11 mouse cellular contexts compared by ENCODE assay signal in the genomic region with DNA sequence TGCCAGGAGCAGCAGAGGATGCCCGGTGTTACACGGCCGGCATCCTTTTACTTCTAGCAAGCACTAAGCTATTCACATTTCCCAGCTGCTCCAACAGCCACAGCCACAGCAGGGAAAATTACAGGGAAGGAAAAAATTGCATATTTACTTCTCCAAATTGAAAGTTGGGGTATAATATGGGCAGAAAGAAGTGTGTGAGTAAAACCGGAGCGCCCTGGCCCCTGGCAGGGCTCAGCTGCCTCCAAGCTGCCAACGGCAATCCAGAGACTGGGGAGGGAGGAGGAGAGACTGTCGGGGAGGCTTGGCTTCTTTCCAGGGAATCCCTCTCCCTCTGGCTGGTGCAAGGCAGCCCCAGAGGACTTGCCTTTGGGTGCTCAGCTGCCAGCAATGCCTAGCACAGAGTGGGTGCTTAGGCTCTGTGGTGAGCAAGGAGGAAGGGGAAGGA. TPM values are rescaled to one million over a fixed set of nuclear protein-coding genes. Genes with fewer than 3 reads are reported as not detected.
DNase-seq lines count a peak whose midpoint lies in the region; ATAC-seq and TF ChIP-seq lines count a peak whose summit lies in the region.
"Had no signal": no experiment of that assay in that cellular context is flagged by ENCODE, and none has a peak within 500 bp of the region (broad histone marks: within the 10 kb centered on the region; RNA-seq: fewer than 3 reads in every experiment).

No protein-coding gene starts in this region.

- TF ChIP-seq CTCF in forebrain, postnatal 0 days (IDR thresholded peaks at IDR 0.05; ENCODE audit: low read depth), result no peak

- H3K27me3 ChIP-seq in forebrain, embryonic 12.5 days, result 0 out of 2 replicates have a peak, but pooled peaks cover 6% of the 10 kb centered on the region
- H3K27me3 ChIP-seq in forebrain, embryonic 10.5 days (ENCODE audit: poor library complexity, severe bottlenecking), result no peaks in the 10 kb centered on the region
- no peaks in the 10 kb centered on the region; the same call in 1 of the 2 replicates for H3K27me3 ChIP-seq in forebrain, postnatal 0 days (ENCODE audit: insufficient read depth, low read length)
- H3K27me3 ChIP-seq: limb, embryonic 15.5 days had no signal

- H3K36me3 ChIP-seq in forebrain, embryonic 12.5 days (replicated peaks), result no peaks in the 10 kb centered on the region
- H3K36me3 ChIP-seq in forebrain, embryonic 10.5 days (replicated peaks), result no peaks in the 10 kb centered on the region
- no peaks in the 10 kb centered on the region for H3K36me3 ChIP-seq in forebrain, postnatal 0 days (ENCODE audit: insufficient read depth)
- H3K36me3 ChIP-seq: heart, embryonic 15.5 days; limb, embryonic 15.5 days had no signal

- peaks cover 29% of the 10 kb centered on the region for H3K4me1 ChIP-seq in forebrain, embryonic 12.5 days
- H3K4me1 ChIP-seq in forebrain, embryonic 10.5 days, result peaks cover 25% of the 10 kb centered on the region
- 0 out of 2 replicates have a peak, but pooled peaks cover 4% of the 10 kb centered on the region for H3K4me1 ChIP-seq in forebrain, postnatal 0 days (ENCODE audit: insufficient read depth)

- no peak overlapping the region for H3K9ac ChIP-seq in forebrain, embryonic 12.5 days
- no peak overlapping the region for H3K9ac ChIP-seq in forebrain, postnatal 0 days
- H3K9ac ChIP-seq: heart, embryonic 15.5 days; limb, embryonic 15.5 days had no signal

- peak overlapping the region; percentile 61 for H3K27ac ChIP-seq in forebrain, embryonic 12.5 days
- H3K27ac ChIP-seq in forebrain, embryonic 10.5 days, result no peak overlapping the region
- H3K27ac ChIP-seq in forebrain, postnatal 0 days (ENCODE audit: low read depth, low read length), result no peak overlapping the region
- H3K27ac ChIP-seq: heart, embryonic 15.5 days; limb, embryonic 15.5 days had no signal

- H3K4me2 ChIP-seq in forebrain, embryonic 12.5 days, result no peak overlapping the region
- no peak overlapping the region for H3K4me2 ChIP-seq in forebrain, postnatal 0 days (ENCODE audit: low read depth)
- H3K4me2 ChIP-seq: heart, embryonic 15.5 days; limb, embryonic 15.5 days had no signal

- 64% methylated on average over 7 of the region's 7 CpGs for WGBS in forebrain, embryonic 12.5 days
- 86% methylated on average over 7 of the region's 7 CpGs for WGBS in forebrain, embryonic 10.5 days
- WGBS in forebrain, postnatal 0 days, result 17% methylated on average over 7 of the region's 7 CpGs

- H3K9me3 ChIP-seq in forebrain, embryonic 12.5 days, result no peaks in the 10 kb centered on the region
- no peaks in the 10 kb centered on the region for H3K9me3 ChIP-seq in forebrain, embryonic 10.5 days
- no peaks in the 10 kb centered on the region for H3K9me3 ChIP-seq in forebrain, postnatal 0 days (ENCODE audit: low read length)
- H3K9me3 ChIP-seq: heart, embryonic 15.5 days; limb, embryonic 15.5 days had no signal

- H3K4me3 ChIP-seq in forebrain, embryonic 12.5 days (replicated peaks), result no peak overlapping the region
- no peak overlapping the region for H3K4me3 ChIP-seq in forebrain, embryonic 10.5 days
- no peak overlapping the region for H3K4me3 ChIP-seq in forebrain, postnatal 0 days (ENCODE audit: low read depth, low read length)
- H3K4me3 ChIP-seq: heart, embryonic 15.5 days; limb, embryonic 15.5 days had no signal

- ATAC-seq in forebrain, embryonic 12.5 days (ENCODE audit: low FRiP score), result peak; percentile 31; the same call in 1 of the 2 replicates
- peak; percentile 88 for ATAC-seq in forebrain, postnatal 0 days
- no peak for ATAC-seq in megakaryocyte-erythroid progenitor cell, adult 5-6 weeks (replicated peaks; ENCODE audit: low FRiP score, low TSS enrichment, poor library complexity, severe bottlenecking)
- no peak for ATAC-seq in megakaryocyte, adult 5-6 weeks (ENCODE audit: poor library complexity, severe bottlenecking)
- ATAC-seq: CD4-positive, CD25-positive, alpha-beta regulatory T cell, adult 4 months had no signal

- no peak for DNase-seq in forebrain, embryonic 10.5 days (ENCODE audit: extremely low spot score, low spot score)
- DNase-seq in adrenal gland, adult 8-10 months, result peak; percentile 20
- DNase-seq in forebrain, postnatal 0 days, result peak; percentile 78
- DNase-seq in left cerebral cortex, adult 9 months (ENCODE audit: low spot score in 2 of 2), result peak; percentile 38 to 57
- no peak for DNase-seq in spleen, postnatal 36 days (ENCODE audit: low spot score in 2 of 2)

RNA-seq across cellular contexts. Expression of a gene that starts 53.1 kb away (rescaled TPM):
- 13.5 and 15.9 TPM in 2 replicates for polyA plus RNA-seq in forebrain, embryonic 12.5 days (2016; fragmentation: Nextera tagmentation; extraction: Ambion mirVana)
- polyA plus RNA-seq in forebrain, embryonic 10.5 days (2016; fragmentation: Nextera tagmentation; extraction: Ambion mirVana), result 4.3 and 5.7 TPM in 2 replicates
- total RNA-seq in adrenal gland, adult 8-10 months (2022), result 10 to 100 TPM in 3 of 4 experiments, 1 to 10 TPM in 1; 7.1 to 29.9 (median 13.8) TPM
- total RNA-seq in forebrain, postnatal 0 days (2014; rRNA removed), result 17.6 and 22.2 TPM in 2 replicates
- polyA plus RNA-seq in forebrain, postnatal 0 days (2015; fragmentation: Nextera tagmentation; extraction: Ambion mirVana), result 10.8 and 14.2 TPM in 2 replicates
- not detected in 2 replicates for total RNA-seq in megakaryocyte-erythroid progenitor cell, adult 5-6 weeks (2014; fragmentation: Nextera tagmentation)
- total RNA-seq in megakaryocyte-erythroid progenitor cell, adult 5-6 weeks (2017), result not detected in 2 replicates
- not detected in 2 replicates for total RNA-seq in megakaryocyte, adult 5-6 weeks (2015)
- total RNA-seq in megakaryocyte, adult 5-6 weeks (2017), result not detected in 2 replicates

Comparison
In these comparisons a context has a peak if more than half of its experiments do, and no peak if none do; other contexts are left out.
1. DNase-seq: peak in adrenal gland, adult 8-10 months (single experiment), forebrain, postnatal 0 days (single experiment) and left cerebral cortex, adult 9 months (2 of 2); none in forebrain, embryonic 10.5 days (single experiment) and spleen, postnatal 36 days (0 of 2).
2. ATAC-seq: peak in forebrain, embryonic 12.5 days (single experiment) and forebrain, postnatal 0 days (single experiment); none in megakaryocyte-erythroid progenitor cell, adult 5-6 weeks (single experiment) and megakaryocyte, adult 5-6 weeks (single experiment).
3. RNA of a gene that starts 53.1 kb away (total RNA-seq): 17.6 to 22.2 TPM in forebrain, postnatal 0 days and 7.1 to 29.9 TPM in adrenal gland, adult 8-10 months; not detected in megakaryocyte-erythroid progenitor cell, adult 5-6 weeks and not detected in megakaryocyte, adult 5-6 weeks; every median in the first group is over 4 times any median in the second.